Mouse (Mus musculus) activated CD4-positive, CD25-positive, alpha-beta regulatory T cell, adult 4 months (primary cell): ENCODE data around the gene Polr1d. TPM values are rescaled to one million over a fixed set of nuclear protein-coding genes. Genes with fewer than 3 reads are reported as not detected.

Source experiments
- ATAC-seq: one replicate; pipeline ENCODE4 v1.8.0; 2017
- polyA plus RNA-seq, 2 experiments: library from polyadenylated mRNA; unstranded; fragments of 100-300 nt; shearing (Covaris generic); gene quantifications; one replicate each; pipeline ENCODE4 v1.2.1; 2017

Gene Polr1d
- polyA plus RNA-seq, 2 experiments from 2014 or later = 179 to 194 TPM

DNA sequence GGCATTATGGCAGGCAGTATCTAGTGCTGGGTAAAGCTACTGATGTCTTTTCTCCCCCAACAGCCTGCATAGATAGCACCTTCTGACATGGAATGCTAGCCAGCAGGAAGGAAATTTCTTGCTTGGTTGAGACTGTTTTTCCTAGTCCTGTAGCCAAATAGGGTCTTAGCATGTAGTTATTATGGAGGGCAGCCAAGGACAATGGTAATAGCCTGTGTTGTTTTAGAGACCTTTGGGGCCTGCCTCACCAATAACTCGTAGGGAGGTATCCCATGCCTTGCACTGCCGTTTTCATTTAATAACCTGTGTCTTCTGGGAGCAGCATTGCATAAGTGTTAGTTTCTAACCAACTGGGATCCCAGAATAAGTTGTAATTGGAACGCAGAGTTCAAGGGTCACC is 13.0 kb downstream of the Polr1d start:
- ATAC-seq = no peak

DNA sequence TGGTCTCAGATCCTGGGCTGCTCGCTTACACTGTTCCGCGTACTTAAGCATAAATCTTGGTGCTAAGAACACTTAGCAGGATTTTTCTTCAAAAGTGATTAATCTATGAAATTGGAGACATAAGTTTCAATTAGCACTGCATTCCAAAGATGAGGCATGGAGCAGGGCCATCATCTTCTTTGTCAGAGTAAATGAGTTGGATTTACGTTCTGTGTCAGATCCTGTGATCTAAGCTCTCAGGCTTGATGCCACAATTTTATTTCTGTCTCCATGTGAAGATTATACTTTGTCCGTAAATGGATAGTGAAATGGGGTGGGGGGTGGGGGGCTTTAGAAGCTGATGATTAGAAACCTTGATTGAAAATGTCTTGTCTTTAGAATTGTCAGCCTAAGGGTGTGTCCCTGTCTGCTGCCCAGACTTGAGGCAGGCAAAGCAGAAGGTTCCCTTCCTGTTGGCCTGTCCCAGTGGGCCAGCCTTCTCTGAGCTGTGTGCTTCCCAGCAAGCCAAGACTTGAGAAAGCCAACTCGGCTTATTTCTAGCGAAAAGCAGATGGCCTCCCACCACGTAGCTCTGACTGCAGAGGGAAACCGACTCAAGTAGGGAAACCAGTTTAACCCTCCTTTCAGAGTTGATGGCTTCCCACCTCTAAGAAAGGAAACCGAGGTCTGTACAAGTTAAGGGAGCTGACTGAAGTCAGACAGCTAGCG is 13.6 kb downstream of the Polr1d start:
- ATAC-seq = no peak

DNA sequence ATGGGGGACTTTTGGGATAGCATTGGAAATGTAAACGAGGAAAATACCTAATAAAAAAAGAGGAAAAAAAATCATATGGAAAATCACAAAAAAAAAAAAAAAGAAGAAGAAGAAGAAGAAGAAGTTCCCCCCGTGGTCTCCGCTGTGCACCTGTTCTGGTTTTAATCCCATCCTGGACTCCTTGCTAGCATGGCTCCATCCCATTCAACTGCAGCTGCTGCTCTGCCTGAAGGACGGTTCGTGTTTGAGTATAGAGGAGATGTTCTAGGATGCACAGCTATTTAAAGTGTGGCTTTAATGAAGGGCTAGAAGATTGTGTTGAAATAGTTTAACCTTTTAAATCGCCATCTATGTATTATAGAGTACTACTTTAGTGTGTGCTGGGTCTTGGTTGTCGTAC is 15.6 kb downstream of the Polr1d start:
- ATAC-seq = no peak

DNA sequence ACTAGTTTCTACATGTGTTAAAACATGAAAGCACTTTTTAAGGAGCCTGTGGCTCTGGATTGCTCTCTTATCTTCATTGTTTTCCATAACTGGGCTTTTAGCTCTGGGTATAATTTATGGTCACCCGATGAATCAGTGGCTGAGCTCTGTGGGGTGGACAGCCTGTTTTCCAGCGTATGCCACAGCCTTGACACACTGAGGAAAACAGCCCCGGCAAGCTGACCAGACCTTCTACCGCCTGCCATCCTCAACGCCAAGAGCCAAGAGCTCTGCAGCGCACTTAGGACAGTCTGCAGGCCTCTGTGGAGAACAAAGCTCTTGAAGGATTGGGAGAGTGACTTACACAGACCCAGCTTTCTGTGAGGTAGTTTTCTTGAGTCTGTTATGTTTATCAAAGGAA is 17.4 kb downstream of the Polr1d start:
- no peak for ATAC-seq

DNA sequence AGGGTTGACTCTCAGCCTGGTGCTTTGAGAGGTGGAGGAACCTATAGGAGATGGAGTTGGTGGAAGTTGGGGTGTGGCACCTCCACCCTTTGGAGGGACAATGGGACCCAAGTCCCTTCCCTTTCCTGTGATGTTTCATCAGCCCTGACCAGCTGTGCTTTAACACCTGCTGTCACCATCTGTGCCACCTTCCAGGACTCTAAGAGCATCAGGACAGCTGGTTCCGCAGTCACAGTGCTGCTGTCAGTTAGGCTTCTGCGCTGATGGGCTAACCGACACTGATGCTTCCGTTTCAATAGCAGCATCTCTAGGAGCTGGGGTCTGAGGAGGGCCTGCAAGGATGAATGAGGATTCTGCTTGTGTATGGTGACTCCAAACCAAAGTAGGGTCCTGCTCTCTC is 19.7 kb downstream of the Polr1d start:
- no peak for ATAC-seq

DNA sequence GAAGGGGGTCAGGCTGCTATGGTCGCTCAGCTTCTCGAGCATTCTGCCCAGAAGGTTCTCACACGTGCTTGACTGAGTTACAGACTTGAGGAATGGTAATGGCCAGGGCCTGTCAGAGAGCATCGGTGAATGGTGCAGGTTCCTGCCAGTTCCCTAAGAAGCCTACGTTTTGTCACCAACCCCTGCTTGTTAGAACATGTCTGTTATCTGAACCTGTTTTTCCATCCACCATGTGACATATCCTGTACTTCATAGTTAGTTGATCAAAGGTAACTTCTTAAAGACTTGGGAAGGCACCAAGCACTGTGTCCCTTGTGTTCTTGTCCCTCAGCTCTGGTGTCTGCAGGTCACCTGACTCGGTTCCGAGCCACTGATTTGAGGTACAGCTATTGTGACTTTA is 21.8 kb downstream of the Polr1d start:
- ATAC-seq = no peak

DNA sequence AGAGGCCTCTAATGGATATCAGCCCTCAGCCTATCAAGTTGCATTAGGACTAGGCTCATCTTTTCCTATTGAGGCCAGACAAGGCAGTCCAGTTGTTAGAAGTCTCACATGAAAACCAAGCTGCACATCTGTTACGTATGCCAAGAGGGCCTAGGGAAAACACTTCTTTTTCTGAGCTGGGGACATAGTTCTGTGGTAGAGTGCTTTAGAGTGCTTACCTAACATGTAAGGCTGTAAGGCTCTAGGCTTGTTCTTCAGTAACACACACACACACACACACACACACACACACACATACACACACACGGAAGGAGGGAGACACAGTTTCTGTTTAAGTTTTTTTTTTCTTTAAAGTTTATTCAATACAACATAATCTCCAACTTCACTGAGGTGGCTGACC is 23.3 kb downstream of the Polr1d start:
- ATAC-seq = no peak

DNA sequence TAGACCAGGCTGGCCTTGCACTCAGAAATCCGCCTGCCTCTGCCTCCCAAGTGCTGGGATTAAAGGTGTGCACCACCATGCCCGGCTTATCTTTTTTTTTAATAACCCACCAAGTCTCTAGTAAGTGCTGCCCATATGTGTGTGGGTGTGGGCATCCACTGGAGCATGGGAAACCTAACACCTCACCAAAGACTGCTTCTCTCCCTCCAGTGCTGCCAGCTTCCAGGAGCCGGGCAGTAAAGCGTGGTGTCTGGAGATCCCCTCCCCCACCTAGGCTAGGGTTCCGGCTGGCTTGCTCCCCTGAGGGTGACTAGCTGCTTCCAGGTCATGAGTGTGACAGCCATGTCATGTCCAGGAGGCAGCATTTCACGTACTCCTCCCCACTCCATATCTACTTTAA is 25.4 kb downstream of the Polr1d start:
- no peak for ATAC-seq

DNA sequence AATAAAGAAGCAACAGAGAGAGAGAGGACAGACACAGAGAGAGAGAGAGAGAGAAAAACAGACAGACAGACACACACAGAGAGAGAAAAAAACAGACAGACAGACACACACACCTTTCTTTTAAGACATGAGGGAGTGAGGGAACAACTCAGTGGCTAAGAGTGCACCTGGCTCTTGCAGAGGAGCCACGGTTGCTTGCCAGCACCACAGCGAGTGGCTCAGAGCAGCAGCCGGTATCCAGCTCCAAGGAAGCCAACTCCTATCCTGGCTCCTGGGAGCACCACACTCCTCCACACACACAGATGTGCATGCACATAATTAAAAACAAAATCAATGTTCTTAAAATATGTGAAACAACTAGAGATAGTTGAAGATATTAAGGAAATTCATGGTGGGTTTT is 30.4 kb downstream of the Polr1d start:
- no peak for ATAC-seq

DNA sequence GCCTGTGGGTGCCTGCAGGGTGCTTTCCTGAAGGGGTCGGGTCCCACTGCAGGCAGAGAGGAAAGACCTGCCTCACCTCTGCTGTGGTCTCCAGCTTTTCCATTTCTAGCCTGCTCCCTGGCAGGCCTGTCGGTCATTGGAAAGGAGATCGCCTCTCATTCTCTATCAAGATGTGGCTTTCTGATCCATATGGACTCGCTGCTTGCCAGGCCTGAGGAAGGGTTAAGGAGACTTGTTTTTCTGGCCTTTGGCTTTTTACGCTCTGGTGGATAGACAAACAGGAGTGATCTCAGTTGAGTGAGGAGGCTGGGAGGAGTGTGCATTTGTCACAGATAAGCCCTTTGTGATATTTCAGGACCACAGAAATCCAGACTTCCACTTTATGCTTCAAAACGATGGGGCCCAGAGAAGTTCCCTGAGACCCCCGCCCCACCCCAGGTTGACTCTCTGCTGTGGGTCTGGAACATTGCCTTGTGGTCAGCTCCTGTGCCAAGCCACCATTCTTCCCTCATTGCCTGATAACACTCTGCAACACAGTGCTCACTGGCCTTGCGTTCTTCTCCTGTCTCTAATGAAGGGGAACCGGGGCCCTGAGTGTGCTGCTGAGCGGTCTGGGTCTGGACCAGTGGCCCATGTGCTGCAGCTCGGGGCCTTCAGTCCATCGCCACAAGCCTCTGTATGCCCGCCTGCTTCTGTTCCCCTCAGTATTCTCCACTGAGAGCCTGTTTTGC is 32.2 kb downstream of the Polr1d start:
- no peak for ATAC-seq

DNA sequence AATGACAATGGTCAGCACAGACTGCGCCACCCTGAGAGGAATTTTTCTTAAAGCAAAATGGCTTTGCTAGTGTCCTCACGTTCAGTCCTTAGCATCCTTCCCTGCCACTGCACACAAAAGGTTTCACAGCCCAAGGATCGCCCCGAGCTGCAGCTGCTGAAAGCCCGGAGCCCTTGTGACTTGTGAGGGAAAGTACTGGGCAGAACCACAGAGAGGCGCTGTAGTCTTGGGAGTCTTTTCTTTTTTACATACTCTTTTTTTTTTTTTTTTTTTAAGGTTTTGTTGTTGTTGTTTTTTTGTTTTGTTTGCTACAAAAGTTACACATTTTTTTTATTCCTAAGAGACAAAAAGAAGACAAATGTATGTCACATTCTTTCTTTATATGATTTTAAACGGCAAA is 37.9 kb downstream of the Polr1d start:
- no peak for ATAC-seq

DNA sequence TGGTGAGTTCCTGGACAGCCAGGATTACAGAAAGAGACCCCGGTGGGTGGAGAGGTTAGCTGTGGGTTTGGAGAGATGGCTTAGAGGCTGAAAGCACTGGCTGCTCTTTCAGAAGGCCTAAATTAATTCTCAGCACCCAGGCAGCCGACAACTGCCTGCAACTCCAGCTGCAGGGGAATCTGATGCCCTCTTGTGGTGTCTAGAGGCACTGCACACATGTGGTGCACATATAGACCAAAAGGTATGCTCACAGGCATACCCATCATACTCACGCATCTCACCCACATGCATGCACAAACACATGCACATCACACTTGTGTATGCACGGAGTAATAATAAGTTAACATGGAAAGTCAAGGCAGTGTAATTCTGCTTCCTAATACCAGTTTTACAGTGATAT is 38.8 kb downstream of the Polr1d start:
- no peak for ATAC-seq

DNA sequence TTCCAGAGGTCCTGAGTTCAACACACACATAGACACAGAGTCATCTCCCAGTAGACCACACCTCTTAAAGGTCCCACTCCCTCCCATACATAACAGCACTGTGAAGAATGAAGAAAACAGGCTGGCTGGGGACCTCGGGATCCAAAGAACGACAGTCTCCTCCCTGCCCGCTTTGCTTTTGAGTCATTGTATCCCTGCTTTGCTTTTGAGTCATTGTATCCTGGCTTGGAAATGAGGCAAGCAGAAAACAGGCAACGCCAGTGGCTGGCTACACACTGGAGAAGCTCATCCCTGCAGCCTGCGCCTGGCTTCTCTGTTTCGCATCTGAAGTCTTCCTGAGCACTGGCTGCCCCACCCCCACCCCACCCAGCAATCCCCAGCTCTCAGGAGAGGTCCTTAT is 40.2 kb downstream of the Polr1d start:
- no peak for ATAC-seq

DNA sequence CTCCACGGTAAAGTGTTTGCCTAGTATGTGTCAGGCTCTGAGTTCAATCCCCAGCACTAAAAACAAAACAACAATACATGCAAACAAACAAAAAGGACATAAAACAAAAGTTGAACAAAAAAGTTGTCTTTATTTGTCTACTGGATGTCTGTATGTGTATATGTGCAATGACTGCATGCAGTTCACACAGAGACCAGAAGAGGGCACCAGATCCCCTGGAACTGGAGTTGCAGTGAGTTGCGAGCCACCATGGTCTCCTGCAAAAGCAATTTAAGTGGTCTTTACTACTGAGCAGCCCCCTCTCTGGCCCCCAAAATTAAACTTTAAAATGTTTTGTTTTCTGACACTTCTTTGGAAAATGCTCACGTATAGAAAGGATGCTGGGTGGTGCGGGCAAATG is 44.3 kb downstream of the Polr1d start:
- ATAC-seq = no peak

DNA sequence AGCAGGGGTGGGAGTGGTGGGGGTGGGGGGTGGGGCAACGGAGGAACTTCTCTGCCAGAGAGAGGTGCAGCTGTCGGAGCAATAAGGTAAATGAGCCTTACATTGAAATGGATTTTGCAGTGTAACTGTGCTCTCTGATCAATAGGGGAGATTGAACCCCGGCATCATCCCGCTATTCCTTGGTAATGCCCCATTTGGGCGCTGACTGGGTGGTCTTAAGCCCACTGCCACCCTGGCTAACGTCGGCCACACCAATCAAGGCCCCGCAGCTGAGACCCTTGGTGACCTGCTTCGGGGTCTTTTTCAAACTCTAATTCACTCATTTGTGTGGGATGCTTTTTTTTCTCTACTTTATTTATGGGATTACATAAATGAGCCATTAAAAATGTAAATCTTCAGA is 47.9 kb downstream of the Polr1d start:
- ATAC-seq = no peak

DNA sequence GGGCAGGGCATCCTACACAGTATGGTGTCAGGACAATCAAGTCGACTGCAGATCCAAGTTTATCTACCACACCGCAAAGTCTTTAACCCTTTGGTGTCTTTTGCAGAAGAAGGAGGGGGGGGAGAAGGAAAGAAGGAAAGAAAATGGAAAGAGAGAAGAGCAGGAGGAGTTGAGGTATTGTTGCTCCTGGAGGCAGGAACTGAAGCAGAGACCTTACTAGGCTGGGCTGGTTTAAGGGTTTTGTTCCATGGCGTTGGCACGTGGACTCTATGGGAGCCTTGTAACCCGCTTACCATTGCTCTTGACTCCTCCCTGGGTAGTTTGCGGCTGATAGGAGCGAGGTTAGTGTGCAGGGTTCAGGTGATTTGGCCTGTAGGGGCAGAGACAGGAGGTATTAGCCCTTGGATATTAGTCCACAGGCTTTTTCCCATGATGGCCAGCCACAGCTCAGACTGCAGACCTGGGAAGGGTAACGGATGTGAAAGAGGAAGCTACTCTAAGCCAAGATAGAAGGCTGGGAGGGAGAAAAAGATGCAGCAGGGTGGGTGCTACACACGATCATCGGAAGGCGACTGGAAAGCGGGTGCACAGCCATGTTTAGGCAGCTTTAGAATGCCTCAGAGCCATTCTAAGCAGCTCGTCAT is 48.8 kb downstream of the Polr1d start:
- no peak for ATAC-seq

DNA sequence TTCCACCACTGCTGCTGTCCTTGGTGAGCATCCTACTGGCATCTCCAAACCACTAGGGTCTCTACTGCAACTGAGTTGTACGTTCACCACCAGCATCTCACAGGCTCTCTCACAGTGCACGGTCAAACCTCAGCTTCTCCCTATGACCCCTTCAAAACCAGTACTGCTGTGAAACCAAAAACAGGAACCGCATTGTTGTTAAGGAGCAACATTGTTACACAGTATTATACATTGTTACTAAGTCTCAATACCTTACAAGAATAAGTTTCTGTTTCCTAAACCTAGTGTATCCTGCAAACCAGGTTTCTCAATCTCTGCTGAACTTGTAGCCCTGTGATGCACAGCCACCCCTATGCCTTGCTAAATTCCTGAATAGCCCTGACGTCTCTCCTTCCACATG is 51.0 kb downstream of the Polr1d start:
- no peak for ATAC-seq

DNA sequence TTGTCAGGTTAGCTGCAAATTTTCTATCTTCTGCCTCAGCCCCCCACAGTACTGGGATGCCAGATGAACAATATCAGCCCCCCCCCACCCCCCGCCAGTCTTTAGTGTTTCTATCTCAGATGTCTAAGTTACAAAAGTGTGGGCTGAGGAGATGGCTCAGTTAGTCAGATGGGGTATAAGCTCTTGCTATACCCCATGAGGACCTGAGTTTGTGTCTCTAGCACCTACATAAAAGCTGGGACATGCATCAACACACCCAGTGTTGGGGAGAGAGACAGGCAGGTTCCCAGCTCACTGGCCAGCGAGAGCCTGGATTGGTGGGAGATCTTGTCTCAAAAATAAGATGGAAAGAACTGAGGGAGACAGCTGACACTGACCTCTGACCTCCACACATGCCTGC is 52.6 kb downstream of the Polr1d start:
- ATAC-seq = no peak

DNA sequence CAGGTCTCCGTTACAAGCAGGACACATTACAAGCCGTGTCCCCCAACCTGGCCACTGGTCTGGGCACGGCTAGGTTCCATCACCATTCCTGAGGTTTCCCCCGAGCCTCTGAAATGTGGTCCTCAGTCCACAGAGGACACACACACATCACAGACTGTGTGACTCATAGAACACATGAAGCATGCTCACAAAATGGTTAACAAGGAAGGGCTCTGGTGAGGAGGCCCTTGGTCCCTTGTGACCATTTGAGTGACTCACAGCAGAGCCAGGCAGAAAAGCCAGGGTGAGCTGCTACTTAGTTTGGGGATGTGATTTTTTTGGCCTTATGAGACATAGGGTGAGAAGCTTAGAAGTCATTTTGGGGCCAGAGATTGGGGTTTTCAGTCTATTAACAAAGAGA is 55.1 kb downstream of the Polr1d start:
- ATAC-seq = no peak

DNA sequence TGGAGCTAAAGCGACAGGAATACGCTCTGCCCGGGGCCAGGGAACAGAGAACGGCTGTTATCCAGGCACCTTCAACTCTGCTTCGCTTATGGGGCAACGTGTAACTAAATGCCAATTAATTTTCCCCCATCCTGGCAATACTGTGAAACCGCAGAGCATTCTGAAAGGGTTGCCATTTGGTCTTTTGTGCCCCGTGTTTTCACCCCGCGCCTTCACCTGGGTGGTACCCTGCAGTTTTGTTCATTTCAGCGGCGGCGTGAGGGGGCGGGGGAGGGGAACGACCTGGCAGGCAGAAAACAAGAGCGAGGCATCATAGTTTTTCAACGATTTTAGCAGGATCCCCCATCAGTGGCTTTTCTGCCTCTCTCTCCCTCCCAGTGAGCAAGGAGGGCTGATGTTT is 56.8 kb downstream of the Polr1d start:
- ATAC-seq = no peak

DNA sequence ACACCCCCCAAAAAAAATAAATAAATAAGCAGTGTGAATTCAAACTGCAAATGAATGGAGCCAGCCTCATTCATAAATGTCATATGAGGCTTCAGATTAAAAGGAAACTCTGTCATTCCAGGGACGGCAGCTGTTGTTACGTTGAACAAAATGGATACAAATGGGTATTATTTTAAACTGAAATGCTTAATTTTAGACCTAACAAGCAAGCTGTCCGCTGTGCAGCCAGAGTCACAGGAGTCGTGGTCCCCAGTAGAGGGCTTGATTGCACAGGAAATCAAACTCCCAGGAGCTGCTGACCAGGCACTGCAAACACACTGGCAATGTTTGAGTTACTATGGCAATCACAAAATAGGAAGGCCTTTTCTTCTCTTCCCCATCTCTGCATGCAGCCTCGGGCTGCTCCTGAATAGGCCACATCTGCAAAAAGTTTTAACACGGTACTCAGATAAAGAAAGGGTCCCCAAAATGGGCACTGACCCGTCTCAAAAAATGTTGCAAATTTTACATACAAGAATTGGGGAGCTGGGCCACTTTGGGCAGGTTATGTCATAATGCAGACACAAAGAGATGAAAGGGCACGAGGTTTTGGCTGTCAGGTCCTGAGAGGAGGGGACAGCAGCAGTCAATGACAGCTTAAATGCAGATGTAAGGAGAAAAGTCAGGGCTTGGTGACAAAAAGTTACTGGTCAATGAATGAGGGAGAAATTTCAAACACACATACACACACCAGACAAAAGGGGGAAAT is 57.7 kb downstream of the Polr1d start:
- ATAC-seq = no peak

DNA sequence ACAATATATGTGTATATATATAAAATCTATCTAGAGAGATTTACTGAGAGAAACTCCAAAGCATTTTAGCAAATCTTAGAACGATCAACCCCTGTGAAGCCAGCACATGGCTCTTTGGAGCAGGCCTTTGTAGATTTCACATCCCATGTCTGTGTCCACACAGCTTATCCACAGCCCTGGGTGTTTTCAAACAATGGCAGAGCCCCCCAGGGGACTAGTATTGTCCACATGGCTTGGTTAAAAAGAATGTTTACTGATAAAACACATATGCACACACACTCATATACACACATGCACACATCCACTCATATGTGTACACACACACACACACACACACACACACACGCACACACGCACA is 58.2 kb downstream of the Polr1d start:
- ATAC-seq = no peak

DNA sequence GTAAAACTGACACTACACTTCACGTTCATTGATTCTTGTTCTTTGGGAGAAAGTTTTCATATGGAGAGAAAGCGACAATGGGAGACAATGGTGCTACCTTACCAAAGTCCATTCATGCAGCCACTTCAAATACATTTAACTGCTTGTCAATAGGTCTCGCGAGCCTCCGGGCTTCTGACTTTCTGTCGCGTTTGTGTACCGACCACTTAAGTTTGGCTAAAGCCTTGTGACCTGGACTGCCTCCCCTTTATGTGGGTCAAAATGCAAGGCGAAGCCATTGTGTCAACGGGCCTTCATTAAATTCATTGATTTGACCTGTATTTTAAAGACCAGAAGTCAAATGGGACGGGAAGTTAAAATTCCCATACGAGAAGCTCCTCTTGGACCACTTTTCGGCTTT is 59.1 kb downstream of the Polr1d start:
- no peak for ATAC-seq

DNA sequence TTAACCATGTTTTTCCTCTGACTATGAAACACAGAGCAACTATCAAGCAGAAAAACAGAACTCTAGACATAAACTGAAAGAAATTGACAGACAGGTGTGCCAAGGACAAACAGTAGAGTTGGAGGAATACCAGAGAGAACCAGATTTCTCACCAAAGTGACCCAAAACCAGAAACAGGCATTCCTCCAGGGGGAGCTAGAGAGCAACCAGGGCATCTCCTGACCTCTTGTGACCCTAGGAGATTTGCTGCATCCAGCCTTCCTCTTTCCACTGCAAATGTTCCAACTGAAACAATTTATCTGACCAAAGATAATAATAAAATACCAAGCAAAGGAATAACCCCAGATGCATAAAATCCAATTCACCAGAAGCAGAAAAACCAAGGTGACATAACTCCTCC is 70.5 kb downstream of the Polr1d start:
- no peak for ATAC-seq
